Mouse (Mus musculus): ENCODE results near the gene Tnfsf10.

Gene Tnfsf10

DNA sequence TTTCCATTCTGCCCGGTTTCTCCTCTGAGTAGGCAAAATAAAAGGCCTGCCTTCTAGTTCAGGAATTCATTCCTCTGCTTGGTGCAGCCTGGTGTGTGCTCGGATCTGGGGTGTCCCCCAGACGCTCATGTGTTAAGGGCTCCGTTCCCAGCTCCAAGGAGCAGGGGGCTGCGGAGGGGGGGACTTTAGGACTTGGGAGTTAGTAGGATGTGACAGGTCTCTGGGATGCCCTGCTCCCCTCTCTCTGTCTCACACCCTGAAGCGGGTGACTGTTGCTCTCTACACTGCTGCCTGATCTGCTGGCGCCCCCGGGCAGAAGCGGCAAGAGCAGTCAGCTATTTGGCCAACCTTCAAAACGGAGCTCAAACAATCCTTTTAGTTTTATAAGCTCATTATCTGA, 10.0 kb upstream of the Tnfsf10 start:
- WGBS = 77% methylated on average over 10 of the region's 10 CpGs

DNA sequence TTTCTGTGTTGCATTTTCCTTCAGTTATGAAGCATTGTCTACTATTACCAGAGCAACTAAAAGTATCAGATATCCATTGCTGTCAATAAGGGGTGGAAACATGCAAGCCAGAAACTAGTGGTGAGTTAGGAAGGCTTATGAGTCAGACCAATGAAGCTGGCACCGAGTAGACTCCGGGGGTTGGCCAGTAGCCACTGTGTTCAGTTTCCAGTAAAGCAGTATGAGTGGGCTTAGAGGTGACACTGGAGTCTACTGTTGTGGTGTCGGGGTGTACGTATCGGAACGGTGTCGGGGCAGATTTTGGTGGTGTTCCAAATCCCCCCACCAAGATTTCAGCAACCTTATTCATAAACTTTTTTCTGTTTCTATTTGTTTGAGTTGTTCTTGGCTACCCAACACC, 5.9 kb upstream of the Tnfsf10 start:
- 49% methylated on average over 7 of the region's 7 CpGs for WGBS

DNA sequence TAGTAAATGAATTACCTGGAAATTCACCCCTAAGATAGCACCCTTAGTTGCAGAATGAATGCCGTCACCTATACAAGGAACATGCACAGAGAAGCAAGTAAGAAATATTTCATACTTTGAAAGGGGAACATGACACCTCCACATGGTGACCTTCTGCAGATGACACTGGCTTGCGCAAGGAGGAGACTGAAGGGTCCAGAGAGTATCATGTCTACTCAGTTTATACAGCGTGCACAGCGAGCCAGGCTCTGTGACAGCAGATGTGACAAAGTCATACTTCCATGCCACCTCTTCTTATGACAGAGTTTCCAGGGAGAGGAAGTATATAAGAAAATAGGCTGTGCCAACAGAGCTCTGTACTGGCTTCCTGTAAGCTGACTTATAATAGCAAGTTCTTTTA, 5.4 kb upstream of the Tnfsf10 start:
- 93% methylated on average over 4 of the region's 4 CpGs for WGBS

DNA sequence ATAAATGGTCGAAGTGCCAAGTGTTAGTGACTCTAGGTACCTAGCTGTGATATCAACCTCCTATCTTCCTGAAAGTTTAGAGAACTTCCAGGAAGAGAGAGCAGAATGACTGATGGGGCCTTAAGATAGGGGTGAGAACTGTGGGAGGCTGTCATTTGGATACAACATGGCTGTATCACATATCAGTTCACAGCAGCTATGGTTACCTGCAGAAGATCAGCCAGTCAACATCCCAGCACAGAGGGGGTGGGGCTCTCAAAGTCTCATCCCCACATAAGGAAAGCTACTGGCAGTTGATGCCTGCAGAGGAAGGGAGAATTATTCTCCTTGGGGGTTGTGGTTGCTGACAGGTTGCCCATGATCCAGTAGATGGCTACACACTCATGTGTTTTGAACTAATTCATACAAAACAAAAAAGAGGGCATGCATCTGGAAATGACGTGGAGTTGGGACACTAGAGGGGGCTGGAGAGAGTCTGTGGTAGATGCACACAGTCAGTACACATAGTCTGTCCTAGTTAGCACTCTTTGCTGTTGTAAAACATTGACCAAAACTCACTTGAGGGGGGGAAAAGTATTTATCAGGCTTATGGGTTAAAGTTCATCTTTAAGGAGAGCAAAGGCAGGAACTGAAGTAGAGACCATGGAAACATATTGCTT, 2.2 kb upstream of the Tnfsf10 start:
- WGBS = 67% methylated on average over 2 of the region's 2 CpGs

DNA sequence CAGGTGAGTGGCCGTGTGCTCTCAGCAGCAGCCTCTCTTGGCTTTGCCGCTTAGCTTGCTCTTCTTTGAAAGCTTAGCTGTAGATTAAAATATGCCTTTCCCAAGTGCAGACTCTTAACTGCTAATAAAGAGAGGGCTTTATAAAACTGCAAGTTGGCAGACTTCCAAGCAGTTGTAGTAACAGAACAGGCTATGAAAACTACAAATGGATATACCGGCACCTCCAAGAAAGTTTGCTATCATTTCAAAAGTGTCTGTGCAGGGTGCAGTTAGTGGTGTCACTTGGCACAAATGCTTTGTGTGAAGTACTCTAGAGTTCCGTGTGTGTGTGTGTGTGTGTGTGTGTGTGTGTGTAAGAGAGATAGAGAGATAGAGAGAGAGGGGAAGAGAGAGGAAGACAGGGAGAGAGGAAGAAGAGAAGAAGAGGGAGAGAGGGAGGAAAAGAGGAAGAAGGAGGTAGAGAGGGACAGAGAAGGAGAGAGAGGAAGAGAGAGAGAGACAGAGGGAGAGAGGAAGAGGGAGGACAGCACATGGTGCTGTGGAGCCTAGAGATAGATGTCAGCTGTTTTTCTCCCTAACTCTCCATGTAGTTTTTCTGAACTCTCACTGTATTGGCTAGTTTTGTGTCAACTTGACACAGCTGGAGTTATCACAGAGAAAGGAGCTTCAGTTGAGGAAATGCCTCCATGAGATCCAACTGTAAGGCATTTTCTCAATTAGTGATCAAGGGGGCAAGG, 628 bp downstream of the Tnfsf10 start:
- 30% methylated on average over 4 of the region's 4 CpGs for WGBS

DNA sequence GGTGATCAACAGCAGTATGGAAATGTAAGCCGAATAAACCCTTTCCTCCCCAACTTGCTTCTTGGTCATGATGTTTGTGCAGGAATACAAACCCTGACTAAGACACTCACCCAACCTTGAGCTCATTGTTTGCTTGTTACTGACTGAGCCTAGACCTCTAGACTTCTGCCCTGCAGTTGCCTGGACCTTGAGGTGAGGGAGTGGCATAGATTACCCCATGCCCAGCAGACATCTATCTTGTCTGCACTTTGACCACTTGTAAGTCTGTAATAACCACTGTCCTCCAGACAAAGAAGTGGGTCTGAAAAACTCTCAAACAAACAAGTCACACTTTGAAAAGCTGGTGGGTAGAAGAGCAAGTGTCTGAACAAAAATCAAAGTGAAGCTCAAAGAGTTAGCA, 2.8 kb downstream of the Tnfsf10 start:
- WGBS = 88% methylated on average over 1 of the region's 1 CpGs

DNA sequence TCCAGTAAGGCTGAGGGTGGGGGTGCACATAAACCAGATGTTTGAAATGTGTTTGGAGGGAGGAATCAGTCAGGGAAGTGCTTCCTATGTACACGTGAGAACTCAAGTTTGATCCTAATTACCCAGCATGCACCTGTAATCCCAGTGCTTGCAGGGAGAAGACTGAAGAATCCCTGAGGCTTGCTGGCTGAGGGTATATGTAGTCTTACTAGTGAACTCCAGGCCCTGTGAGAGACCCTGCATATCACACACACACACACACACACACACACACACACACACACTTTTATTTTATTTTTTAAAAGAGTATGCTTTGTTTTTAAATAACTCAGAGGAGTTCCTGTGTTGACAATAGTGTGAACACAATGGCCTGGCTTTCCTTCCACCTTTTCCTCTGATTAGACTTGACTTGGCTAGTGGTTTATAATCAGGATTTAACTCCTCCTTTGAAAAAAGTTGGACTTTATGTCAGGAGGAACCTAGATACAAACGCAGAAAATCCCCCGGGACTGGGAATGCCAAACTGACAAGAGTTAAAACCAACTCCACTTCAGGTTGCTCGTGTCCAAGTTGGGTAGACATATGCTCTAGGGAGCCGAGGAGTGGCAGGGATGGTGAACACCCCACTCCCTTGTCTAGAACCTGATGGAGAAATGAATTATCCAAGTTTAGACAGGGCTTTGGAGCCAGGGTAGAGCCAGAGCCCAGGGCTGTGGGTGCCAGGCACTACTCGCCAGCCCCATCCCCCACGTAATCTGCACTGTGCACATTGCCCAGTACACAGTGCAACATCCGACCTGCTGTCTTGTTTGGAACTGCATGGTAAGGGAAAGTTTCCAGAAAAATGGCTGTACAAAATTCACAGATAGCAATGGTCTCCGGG, 4.0 kb downstream of the Tnfsf10 start:
- WGBS = 72% methylated on average over 9 of the region's 9 CpGs

DNA sequence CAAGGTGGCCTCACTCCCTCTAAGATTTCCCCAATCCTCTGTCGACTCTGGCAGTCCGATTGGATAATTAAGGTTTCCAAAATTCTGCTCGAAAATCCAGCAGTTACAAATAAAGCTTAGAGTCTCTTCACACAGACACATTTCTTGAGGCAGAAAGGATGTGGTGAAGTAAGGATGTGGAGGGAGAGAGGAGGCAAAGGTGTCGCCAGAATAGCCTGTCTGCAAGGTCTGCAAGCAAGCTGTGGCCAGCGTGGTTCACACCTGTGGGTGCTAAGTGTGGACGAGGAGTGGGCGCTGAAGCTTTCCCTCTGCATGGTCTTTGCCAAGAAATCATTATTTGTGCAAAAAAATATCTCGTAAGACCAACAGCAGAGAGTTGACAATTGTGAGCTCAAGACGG, 5.8 kb downstream of the Tnfsf10 start:
- 58% methylated on average over 9 of the region's 9 CpGs for WGBS

DNA sequence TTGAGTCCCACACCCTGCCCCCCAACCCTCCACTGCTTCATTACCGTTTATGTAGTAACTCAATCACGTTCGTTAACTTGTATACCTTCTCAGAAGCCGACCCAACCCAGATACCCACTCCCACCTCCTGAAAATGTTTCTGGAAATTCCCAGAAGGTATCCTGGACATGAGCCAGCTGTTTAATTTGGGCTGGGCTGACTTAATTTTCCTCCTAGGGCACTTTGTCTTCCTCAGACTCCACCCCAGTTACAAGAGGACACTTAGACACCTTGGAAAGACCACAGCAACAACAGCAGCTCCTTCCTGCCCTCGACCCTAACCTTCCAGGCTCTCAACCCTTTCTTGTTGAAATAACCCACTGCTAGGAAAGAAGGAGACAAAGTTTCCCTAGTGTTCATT, 6.7 kb downstream of the Tnfsf10 start:
- 70% methylated on average over 5 of the region's 5 CpGs for WGBS

DNA sequence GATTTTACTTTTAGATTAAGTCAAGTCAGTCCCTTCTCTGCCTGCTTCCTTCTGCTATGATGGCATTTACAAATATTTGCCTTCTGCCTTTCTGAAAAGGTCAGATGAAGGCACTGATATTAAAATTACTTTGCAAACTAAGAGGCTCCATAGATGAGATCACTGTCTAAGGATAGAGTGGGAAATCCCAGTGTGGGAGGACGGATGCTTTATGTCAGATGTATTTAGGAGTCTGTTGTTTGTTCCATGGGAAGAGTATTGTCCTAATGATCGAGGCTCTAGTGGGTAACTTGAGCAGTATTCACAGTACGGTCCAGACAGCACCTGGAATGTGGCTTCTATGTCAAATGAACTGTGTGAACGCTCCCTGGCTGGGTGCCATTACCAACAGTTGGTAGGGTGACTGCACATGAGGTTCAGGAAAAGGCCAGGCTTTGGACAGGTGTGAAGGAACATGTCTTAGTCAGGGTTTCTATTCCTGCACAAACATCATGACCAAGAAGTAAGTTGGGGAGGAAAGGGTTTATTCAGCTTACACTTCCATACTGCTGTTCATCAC, 9.9 kb downstream of the Tnfsf10 start:
- WGBS = 76% methylated on average over 4 of the region's 4 CpGs

DNA sequence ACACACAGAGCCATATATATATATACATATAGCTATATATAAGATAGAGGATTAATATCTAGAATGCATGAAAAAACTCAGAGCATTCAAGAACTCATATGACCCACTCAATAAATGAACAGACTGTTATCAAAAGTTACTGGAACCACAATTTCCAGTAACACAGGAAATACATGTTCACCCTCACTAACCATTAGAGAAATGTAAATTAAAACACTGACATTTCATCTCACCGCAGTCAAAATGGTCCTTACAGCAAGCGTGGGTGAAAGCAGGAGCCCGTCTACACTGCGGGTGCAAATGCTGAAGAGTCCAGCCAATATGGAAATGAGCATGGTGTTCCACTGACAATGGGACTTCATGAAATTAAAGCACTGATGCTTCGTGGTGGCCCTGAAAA, 13.9 kb downstream of the Tnfsf10 start:
- 89% methylated on average over 5 of the region's 5 CpGs for WGBS

DNA sequence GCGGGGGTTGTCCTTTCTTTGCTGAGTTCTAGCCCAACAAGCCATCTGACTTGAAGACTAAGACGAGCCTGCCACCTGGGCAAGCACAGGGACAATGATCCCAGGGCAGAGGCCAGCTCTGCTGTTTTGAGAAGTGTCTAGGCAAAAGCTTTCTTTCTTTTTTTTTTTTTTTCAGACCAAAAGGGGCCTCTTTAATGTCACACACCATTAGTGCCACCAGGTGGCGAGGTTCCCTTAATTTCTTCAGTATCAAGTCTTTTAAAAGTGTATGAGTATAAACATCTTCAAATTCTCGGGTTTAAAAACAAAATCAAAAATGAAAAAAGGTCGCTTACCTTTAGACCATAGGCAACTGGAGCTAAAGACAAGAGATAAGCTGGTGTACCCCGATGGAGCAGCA, 21.6 kb downstream of the Tnfsf10 start:
- WGBS = 34% methylated on average over 6 of the region's 6 CpGs

DNA sequence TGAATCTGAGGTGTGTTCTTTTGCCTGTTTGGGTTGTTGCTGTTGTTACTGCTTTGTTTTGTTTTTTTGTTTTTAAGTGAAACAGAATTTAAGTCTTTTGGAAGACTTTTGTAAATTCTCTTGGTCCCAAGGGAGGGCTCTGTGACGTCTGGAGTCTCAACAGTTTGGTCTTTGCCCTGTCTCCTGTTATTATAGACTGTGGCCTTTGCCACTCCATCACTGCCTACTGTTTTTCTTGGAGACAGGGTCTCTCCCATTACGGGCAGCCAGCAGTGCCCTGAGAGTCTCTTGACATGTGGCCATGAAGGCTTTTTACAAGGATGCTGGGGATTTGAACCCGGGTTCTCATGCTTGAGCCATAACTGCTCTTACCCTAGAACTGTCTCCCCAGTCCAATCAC, 22.1 kb downstream of the Tnfsf10 start:
- WGBS = 73% methylated on average over 3 of the region's 3 CpGs

DNA sequence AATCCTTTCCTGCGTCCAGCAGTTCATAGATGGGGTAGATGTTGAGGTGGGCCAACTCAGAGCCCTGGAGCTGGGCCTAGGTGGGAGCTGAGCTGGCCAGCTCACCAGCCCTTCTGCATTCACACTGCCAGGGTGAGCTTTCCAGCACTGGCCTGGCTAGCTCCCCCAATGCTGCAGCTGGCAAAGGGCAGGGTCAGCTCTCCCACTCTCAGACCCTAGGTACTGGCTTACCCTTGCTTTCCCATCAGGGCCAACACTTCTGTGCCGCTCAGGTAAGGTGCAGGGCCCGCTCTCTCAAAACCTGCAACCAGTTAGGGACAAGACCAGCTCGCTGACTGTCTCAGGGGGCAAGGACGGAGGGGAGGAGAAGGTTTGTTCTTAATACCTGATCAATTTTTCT, 23.9 kb downstream of the Tnfsf10 start:
- 96% methylated on average over 5 of the region's 5 CpGs for WGBS

DNA sequence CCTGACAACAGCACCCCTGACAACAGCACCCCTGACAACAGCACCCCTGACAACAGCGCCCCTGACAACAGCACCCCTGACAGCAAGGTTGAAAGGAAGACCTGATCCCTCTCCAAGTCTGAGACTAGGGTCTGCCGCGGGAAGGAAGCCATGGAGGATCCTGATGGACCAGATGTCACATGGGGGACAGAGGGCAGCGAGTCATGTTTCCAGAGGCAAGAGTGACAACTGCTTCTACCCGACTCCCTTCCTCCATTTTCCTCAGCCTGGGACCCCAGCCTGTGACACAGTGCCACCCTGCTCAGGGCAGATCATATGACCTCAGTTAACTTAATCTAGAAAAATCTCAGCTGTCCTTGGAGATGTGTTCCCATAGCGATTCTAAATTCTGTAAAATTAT, 25.6 kb downstream of the Tnfsf10 start:
- 69% methylated on average over 6 of the region's 6 CpGs for WGBS

DNA sequence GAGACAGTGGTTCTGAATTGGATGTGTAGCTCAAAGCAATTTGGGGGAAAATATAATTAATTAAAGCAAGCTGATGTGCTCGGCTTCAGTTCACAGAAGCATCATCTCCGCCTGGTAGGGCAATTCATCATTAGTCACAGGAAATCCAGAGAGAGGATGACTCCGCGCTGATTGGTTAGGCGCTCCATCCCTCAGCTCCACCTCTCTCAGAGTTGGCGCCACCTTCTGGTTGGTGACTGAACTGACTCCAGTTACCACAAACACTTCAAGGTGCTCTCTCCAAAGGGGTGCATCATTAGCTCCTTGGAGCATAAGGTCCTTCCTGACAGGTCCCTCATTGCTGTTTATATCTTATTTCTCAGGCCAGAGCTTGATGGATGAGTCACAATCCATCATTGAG, 28.7 kb downstream of the Tnfsf10 start:
- WGBS = 59% methylated on average over 6 of the region's 6 CpGs

DNA sequence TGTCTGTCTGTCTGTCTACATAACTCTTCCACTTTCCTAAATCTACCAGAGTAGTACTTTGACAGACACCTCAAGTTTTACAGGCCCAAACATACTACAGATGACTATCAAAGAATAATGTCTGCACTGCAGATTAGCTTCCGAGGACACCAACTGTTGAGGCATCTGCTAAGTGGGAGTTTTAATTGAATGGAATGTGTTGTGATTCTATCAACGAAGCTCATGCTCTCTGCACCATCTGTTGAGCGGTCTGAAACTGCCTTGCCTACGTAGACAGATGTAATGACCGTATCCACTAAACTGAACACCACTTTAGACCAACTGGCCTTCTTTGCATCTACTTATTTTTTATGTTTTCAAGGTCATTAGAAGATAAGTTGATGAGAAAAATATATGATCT, 31.6 kb downstream of the Tnfsf10 start:
- WGBS = 56% methylated on average over 5 of the region's 5 CpGs

DNA sequence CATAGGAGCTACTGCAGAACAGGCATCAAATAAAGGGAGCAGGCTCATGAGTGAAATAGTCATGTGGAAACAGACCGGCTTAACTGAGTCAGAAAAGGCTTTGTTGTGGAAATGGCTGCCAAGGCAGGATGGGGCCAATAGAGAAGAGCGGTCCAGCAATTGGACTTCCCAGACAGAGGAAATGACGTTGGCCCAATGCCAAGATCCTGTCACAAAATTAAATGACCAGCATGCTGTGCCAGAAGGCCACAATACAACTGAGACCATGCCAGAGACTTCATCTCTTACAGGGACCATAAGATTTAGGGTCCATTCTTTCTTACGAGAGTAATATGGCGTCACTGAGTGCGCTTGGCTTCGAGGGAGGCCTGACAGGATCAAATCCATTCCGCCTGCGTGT, 34.3 kb downstream of the Tnfsf10 start:
- WGBS = 54% methylated on average over 9 of the region's 9 CpGs

DNA sequence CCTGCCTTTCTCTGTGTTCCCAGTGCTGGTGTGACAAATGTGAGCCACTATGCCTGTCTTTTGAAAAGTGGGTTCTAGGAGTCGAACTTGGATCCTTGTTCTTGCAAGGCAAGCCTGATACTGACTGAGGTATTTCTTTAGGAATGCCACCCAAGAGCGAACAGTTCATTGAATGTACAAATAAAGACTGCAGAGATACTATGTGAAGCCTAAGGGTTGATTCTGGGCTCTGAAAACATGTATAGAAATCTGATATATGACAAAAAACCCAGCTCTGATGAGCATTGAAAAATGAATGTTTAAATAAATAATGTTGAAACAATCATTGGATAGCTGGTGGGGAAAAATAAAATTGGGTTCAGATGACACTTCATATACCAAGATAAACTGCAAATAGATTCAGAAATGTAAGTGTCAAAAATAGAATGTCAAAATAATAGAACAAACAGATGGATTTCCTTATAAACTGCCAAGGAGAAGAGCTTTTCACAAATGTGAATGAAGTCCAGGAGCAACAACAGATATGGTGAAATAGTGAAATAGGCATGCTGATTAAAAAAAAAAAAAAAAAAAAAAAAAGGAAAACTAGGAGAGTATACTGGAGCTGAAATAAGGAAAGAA, 42.4 kb downstream of the Tnfsf10 start:
- 86% methylated on average over 2 of the region's 2 CpGs for WGBS

DNA sequence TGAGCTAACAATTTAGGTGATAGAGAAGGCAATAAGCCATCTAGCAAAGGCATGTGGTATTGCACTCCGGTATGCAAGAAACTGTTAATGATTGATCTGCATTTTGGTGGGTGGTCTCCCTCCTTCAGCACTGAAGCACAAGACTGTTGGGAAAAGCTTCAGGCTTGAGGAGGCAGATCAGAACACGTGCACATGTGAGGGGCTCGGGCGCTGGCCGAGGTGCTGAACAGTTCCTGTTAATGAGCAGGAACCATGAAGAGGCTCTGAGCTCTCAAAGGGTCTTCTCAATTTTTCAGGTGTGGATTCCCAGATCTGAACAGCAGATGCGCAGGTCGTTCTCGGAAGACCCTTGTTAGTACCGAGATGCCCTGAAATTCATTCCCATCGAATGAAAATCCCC, 53.3 kb downstream of the Tnfsf10 start:
- WGBS = 8% methylated on average over 10 of the region's 10 CpGs

DNA sequence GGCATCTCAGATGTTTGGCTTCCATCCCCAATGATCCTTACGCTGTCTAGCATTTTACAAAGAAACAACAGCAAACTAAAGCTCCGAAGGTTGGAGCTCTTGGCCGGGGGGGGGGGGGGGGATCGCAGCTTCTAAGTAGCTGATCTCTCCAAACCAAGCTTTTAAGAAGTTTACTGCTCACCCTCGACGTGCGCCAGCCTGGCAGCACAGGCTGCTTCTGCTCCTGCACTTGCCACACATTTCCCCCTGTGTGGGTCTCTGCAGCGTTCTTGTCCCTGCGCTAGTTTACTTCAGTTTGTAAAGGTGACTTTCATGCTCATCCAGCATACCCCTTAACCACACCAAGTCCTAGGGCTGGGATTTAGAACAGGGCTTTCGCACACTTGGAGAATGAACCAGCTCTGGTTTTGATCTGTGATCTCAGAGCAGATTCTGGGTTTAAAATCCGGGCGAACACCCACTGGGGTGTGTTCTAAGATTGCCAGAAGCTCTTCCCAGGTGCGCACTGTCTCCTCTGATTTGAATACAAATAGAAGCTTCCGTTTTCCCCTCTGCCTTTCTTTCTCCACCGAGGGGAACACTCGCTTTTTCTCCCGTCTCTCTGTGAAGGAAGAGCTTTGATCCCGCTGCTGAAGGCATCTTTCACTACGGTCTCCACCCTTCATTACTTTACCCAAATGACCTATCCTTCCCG, 53.9 kb downstream of the Tnfsf10 start:
- 4% methylated on average over 20 of the region's 20 CpGs for WGBS

Data from cerebral cortex, adult 2 months (tissue).